ENCODE assay signal across 8 mouse cellular contexts in the genomic region with DNA sequence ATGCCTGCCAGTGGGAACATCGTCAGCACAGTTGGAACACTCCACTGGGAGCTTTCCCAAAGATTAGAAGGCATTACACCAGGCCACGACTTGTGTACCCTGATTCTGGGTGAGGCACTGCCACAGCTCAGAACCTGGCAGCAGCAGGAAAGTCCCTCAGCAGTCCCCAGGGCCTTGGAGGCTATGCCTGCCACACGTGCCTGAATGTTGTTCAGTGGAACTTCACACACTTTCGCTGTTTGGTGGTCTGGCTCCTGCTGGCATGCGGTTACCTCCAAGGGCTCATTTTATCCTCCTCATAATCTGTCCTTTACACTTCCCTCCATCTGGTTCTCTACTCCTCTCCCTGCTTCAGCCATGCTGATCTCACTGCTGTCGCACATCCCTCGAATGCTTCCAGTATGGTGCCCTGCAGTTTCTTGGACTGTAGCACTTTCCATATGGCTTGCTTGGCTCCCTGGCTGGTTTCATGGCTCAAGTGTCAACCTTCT. TPM values are rescaled to one million over a fixed set of nuclear protein-coding genes. Genes with fewer than 3 reads are reported as not detected.
DNase-seq lines count a peak whose midpoint lies in the region; ATAC-seq and TF ChIP-seq lines count a peak whose summit lies in the region.

No protein-coding gene starts in this region.

- no peak overlapping the region for H3K9ac ChIP-seq in heart, adult 2 months (ENCODE audit: low read depth, low read length)
- peak overlapping the region; percentile 83 for H3K9ac ChIP-seq in liver, embryonic 12.5 days

- TF ChIP-seq CTCF in brain, embryonic 14.5 days (IDR thresholded peaks at IDR 0.05; ENCODE audit: borderline replicate concordance, extremely low read depth, insufficient read depth, insufficient read length) = no peak
- no peak for TF ChIP-seq CTCF in heart, adult 2 months (IDR thresholded peaks at IDR 0.05)

- H3K9me3 ChIP-seq in erythroblast, embryonic 14.5 days (ENCODE audit: control insufficient read depth, low read length) = no peaks in the 10 kb centered on the region
- no peaks in the 10 kb centered on the region for H3K9me3 ChIP-seq in liver, embryonic 12.5 days (replicated peaks)

- peaks cover 95% of the 10 kb centered on the region for H3K36me3 ChIP-seq in erythroblast, embryonic 14.5 days (ENCODE audit: control insufficient read depth)
- H3K36me3 ChIP-seq in heart, adult 2 months (ENCODE audit: control insufficient read depth, insufficient read depth, low read length) = no peaks in the 10 kb centered on the region
- peaks cover 71% of the 10 kb centered on the region for H3K36me3 ChIP-seq in liver, embryonic 12.5 days

- peak overlapping the region; percentile 97 for H3K27ac ChIP-seq in heart, adult 2 months
- peak overlapping the region; percentile 93; the same call in 1 of the 2 replicates for H3K27ac ChIP-seq in liver, embryonic 12.5 days

- 61% methylated on average over 7 of the region's 7 CpGs for WGBS in heart, adult 2 months
- 87% methylated on average over 7 of the region's 7 CpGs for WGBS in liver, embryonic 12.5 days (ENCODE audit: insufficient replicate concordance)

- no peaks in the 10 kb centered on the region for H3K79me2 ChIP-seq in heart, adult 2 months (replicated peaks; ENCODE audit: control insufficient read depth, insufficient read depth, low read length)

- no peak for TF ChIP-seq POLR2A in brain, embryonic 14.5 days (IDR thresholded peaks at IDR 0.05; ENCODE audit: borderline replicate concordance, extremely low read depth, insufficient read depth, insufficient read length, poor library complexity, severe bottlenecking)
- TF ChIP-seq POLR2A in heart, adult 2 months (IDR thresholded peaks at IDR 0.05; ENCODE audit: insufficient read depth, low read depth, low read length) = no peak; the same call in 1 of the 2 replicates

- TF ChIP-seq EP300 in heart, adult 2 months (IDR thresholded peaks at IDR 0.05; ENCODE audit: insufficient read depth, low read depth, low read length) = peak; percentile 80; the same call in 1 of the 2 replicates

- H3K27me3 ChIP-seq in erythroblast, embryonic 14.5 days (ENCODE audit: control insufficient read depth) = no peaks in the 10 kb centered on the region
- H3K27me3 ChIP-seq in heart, adult 2 months (ENCODE audit: control insufficient read depth, insufficient read depth, low read length) = no peaks in the 10 kb centered on the region
- H3K27me3 ChIP-seq in liver, embryonic 12.5 days (replicated peaks) = no peaks in the 10 kb centered on the region

- no peak for ATAC-seq in erythroblast, adult 5-6 weeks (replicated peaks; ENCODE audit: low FRiP score, poor library complexity, severe bottlenecking)
- no peak for ATAC-seq in liver, embryonic 12.5 days
- no peak for ATAC-seq in erythroid progenitor cell, adult 5-6 weeks (replicated peaks; ENCODE audit: low FRiP score, poor library complexity, severe bottlenecking)

- H3K4me3 ChIP-seq in erythroblast, embryonic 14.5 days (replicated peaks) = peak overlapping the region; percentile 71
- no peak overlapping the region for H3K4me3 ChIP-seq in heart, adult 2 months
- H3K4me3 ChIP-seq in liver, embryonic 12.5 days = peak overlapping the region; percentile 71

- H3K4me2 ChIP-seq in liver, embryonic 12.5 days = peak overlapping the region; percentile 96

- intact Hi-C loops in heart, adult 2 months (cut with DNase I) = loop anchor here (5.0 kb wide), 2 partner anchors 102 to 277 kb away; no protein-coding TSS in a partner anchor

- DNase-seq in brain, embryonic 14.5 days (ENCODE audit: low read depth) = peak; percentile 71
- peak in 1 of 2 experiments; percentile 54 for DNase-seq in heart, adult 2 months
- no peak for DNase-seq in right cerebral cortex, postnatal 36 days (ENCODE audit: low spot score in 2 of 2)
- DNase-seq in lung, postnatal 25 days (ENCODE audit: low spot score) = no peak

- H3K4me1 ChIP-seq in erythroblast, embryonic 14.5 days (ENCODE audit: control insufficient read depth) = peaks cover 79% of the 10 kb centered on the region
- peaks cover 13% of the 10 kb centered on the region for H3K4me1 ChIP-seq in heart, adult 2 months (ENCODE audit: control insufficient read depth, insufficient read depth, low read length)
- peaks cover 93% of the 10 kb centered on the region for H3K4me1 ChIP-seq in liver, embryonic 12.5 days

RNA-seq across cellular contexts. Expression of a gene that starts 4.0 kb away (rescaled TPM):
- polyA plus RNA-seq in erythroblast, embryonic 14.5 days (2012) = 0.01 and 0.02 TPM in 2 replicates
- not detected in 2 replicates for total RNA-seq in erythroblast, adult 5-6 weeks (2015; ENCODE audit: low replicate concordance)
- total RNA-seq in erythroblast, adult 5-6 weeks (2017; ENCODE audit: low replicate concordance) = 0.26 and 1.8 TPM in 2 replicates
- polyA plus RNA-seq in brain, embryonic 14.5 days (2012; rRNA removed) = 1.7 and 2.2 TPM in 2 replicates
- total RNA-seq in heart, adult 2 months (2021) = 10 to 100 TPM; 24.7 to 32.5 TPM
- 48.5 and 71.4 TPM in 2 replicates for polyA plus RNA-seq in heart, adult 2 months (2012; rRNA removed)
- polyA plus RNA-seq in liver, embryonic 12.5 days (2016; fragmentation: Nextera tagmentation; extraction: Ambion mirVana) = 0.64 and 0.77 TPM in 2 replicates
- total RNA-seq in erythroid progenitor cell, adult 5-6 weeks (2015; ENCODE audit: low replicate concordance) = not detected in 2 replicates
- 0.08 and 2.1 TPM in 2 replicates for total RNA-seq in erythroid progenitor cell, adult 5-6 weeks (2017; ENCODE audit: low replicate concordance)

Comparison
In these comparisons a context has a peak if more than half of its experiments do, and no peak if none do; other contexts are left out.
1. RNA of a gene that starts 4.0 kb away (polyA plus RNA-seq): 48.5 to 71.4 TPM in heart, adult 2 months; 1.7 to 2.2 TPM in brain, embryonic 14.5 days, 0.64 to 0.77 TPM in liver, embryonic 12.5 days and 0.01 to 0.02 TPM in erythroblast, embryonic 14.5 days; every median in the first group is over 10 times any median in the second.